Mouse (Mus musculus): ENCODE results near the gene Wdfy4. TPM values are rescaled to one million over a fixed set of nuclear protein-coding genes. Genes with fewer than 3 reads are reported as not detected.
A peak's percentile ranks its signal among the peaks of the same experiment; 100 is the strongest.

Gene Wdfy4
- polyA plus RNA-seq, 1 experiment from 2014 or later: 0.63 TPM

DNA sequence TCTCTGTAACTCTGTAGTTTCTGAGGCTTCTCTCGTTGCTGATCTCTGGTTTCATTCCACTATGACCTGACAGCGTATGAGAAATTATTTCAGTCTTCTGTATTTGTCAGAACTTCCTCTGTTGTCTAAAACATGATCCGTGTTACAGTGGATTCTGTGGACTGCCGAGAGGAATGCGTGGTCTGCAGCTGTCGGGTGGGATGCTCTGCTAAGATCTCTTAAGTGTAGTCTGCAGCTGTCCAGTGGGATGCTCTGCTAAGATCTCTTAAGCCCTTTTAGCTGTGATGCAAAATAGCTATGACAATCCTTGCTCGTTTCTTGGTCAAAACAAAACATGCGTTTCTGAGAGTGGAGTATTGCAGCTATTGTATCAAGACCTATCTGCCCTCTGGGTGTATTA, 25.5 kb upstream of the Wdfy4 start:
- Histone ChIP-seq H3K4me1 (peaks cover 4% of the 10 kb centered on the region), H3K9ac (replicated peaks) (no peak overlapping the region), H3K36me3 (no peaks in the 10 kb centered on the region), H3K27ac (replicated peaks) (no peak overlapping the region), H3K4me2 (replicated peaks) (no peak overlapping the region), H3K27me3 (peaks cover 20% of the 10 kb centered on the region), H3K9me3 (no peaks in the 10 kb centered on the region), H3K4me3 (no peak overlapping the region)
- 78% methylated on average over 8 of the region's 8 CpGs for WGBS
- ATAC-seq (ENCODE audit: low FRiP score, low read depth): no peak

- WGBS: 50% methylated on average over 5 of the region's 5 CpGs
- no peaks in the 10 kb centered on the region; the same call in 1 of the 2 replicates for H3K4me1 ChIP-seq
- H3K4me2 ChIP-seq (replicated peaks): no peak overlapping the region
- no peak overlapping the region for H3K4me3 ChIP-seq
- no peaks in the 10 kb centered on the region for H3K36me3 ChIP-seq
- H3K27ac ChIP-seq (replicated peaks): no peak overlapping the region
- ATAC-seq (ENCODE audit: low FRiP score, low read depth): no peak
- H3K27me3 ChIP-seq: no peaks in the 10 kb centered on the region
- no peaks in the 10 kb centered on the region for H3K9me3 ChIP-seq
- H3K9ac ChIP-seq (replicated peaks): no peak overlapping the region
Measured at GRCm38 (mm10) chr14:33208331-33208730, 23.0 kb upstream of the Wdfy4 start.

GRCm38 (mm10) chr14:33207011-33207410, 21.7 kb upstream of the Wdfy4 start:
- no peaks in the 10 kb centered on the region; the same call in 1 of the 2 replicates for H3K4me1 ChIP-seq
- H3K36me3 ChIP-seq: no peaks in the 10 kb centered on the region
- H3K27ac ChIP-seq (replicated peaks): no peak overlapping the region
- H3K4me2 ChIP-seq (replicated peaks): no peak overlapping the region
- H3K27me3 ChIP-seq: no peaks in the 10 kb centered on the region
- ATAC-seq (ENCODE audit: low FRiP score, low read depth): no peak
- no peaks in the 10 kb centered on the region for H3K9me3 ChIP-seq
- no peak overlapping the region for H3K9ac ChIP-seq (replicated peaks)
- WGBS: 17% methylated on average over 2 of the region's 2 CpGs
- no peak overlapping the region for H3K4me3 ChIP-seq

DNA sequence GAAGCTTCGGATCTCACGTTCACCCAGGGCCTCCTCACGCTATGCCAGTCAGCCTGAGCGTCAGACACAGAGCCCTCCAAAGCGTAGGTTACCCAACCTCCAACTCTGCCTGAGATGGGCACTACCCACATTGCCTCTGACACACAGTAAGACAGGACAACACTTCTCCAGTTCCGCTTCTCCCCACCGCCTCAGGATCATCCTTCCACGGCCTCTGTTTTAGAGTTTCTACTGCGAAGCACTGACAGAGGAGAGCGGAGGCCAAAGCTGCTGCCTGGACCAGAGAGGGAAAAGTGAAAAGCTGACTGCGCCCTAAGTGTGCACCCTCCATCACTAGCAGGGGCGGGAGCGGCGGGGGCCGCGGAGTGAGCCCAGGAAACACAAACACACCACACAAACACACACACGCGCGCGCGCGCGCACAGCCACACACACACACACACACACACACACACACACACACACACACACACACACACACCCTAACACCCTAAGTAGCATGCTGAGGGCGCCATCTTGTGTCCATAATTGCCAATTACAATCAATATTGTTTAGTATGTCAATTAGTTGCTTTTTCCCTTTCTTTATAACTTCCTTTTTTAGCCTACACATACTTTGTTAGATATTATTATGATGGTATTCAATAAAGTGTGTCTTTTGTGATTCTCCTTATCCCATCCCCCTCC, 20.1 kb upstream of the Wdfy4 start:
- H3K4me3 ChIP-seq: peak overlapping the region; percentile 31
- no peak for ATAC-seq (ENCODE audit: low FRiP score, low read depth)
- H3K27me3 ChIP-seq: no peaks in the 10 kb centered on the region
- no peaks in the 10 kb centered on the region for H3K9me3 ChIP-seq
- peak overlapping the region; percentile 56 for H3K4me2 ChIP-seq (replicated peaks)
- H3K27ac ChIP-seq (replicated peaks): no peak overlapping the region
- H3K36me3 ChIP-seq: no peaks in the 10 kb centered on the region
- WGBS: 63% methylated on average over 12 of the region's 24 CpGs
- H3K4me1 ChIP-seq: no peaks in the 10 kb centered on the region; the same call in 1 of the 2 replicates
- no peak overlapping the region for H3K9ac ChIP-seq (replicated peaks)

- WGBS: 87% methylated on average over 14 of the region's 14 CpGs
- no peak for ATAC-seq (ENCODE audit: low FRiP score, low read depth)
Measured at GRCm38 (mm10) chr14:33203777-33204176, 18.5 kb upstream of the Wdfy4 start.

DNA sequence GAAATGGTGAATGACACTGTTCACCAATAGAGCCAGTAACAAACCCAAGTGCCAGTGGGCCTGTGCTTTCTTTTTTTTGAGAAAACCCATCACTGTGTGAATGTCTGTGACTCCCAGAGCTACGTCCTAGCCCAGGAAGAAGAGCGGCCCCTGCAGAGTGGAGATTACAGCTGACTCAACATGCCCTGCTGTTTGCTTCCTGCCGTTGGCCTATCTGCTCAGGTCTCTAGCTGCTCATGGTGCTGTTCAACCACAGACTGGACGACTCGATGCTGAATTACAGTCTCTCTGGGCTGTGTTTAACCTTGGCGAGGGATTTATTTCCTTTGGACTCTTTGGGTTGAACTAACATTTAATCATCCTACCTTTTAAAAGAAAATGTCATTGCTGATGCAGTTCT, 17.6 kb upstream of the Wdfy4 start:
- WGBS: 82% methylated on average over 6 of the region's 6 CpGs
- no peaks in the 10 kb centered on the region; the same call in 1 of the 2 replicates for H3K4me1 ChIP-seq

More at GRCm38 (mm10) chr14:33203777-33204176, 18.5 kb upstream of the Wdfy4 start:
- H3K9me3 ChIP-seq: no peaks in the 10 kb centered on the region
- H3K4me3 ChIP-seq: no peak overlapping the region
- H3K9ac ChIP-seq (replicated peaks): no peak overlapping the region
- H3K4me1 ChIP-seq: no peaks in the 10 kb centered on the region; the same call in 1 of the 2 replicates
- H3K27ac ChIP-seq (replicated peaks): no peak overlapping the region
- no peak overlapping the region for H3K4me2 ChIP-seq (replicated peaks)
- no peaks in the 10 kb centered on the region for H3K36me3 ChIP-seq
- no peaks in the 10 kb centered on the region for H3K27me3 ChIP-seq

DNA sequence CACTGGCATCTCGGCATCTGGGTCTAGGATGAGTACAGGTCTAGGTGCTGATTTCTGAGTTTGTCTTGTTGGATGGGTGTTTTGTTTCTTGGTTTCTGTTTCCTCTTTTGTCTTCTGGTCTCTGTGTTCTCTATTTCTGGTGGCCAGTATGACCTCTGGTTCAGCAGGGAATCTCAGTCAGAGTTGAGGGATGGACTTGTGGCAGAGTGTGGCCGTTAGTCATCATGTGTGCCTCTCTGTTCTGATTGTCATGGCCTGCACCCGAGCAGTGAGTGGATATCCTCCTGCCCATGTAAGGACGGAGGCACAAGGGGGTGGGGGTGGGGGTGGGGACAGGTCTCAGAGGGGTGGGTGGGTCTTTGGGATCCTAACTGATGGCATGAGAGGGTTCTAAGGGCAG, 16.9 kb upstream of the Wdfy4 start:
- WGBS: 82% methylated on average over 4 of the region's 4 CpGs
- H3K36me3 ChIP-seq: no peaks in the 10 kb centered on the region

More for the DNA sequence above, 17.6 kb upstream of the Wdfy4 start:
- no peak overlapping the region for H3K9ac ChIP-seq (replicated peaks)
- no peaks in the 10 kb centered on the region for H3K36me3 ChIP-seq
- ATAC-seq (ENCODE audit: low FRiP score, low read depth): no peak
- H3K27me3 ChIP-seq: no peaks in the 10 kb centered on the region
- no peaks in the 10 kb centered on the region for H3K9me3 ChIP-seq
- no peak overlapping the region for H3K27ac ChIP-seq (replicated peaks)
- no peak overlapping the region for H3K4me2 ChIP-seq (replicated peaks)
- no peak overlapping the region for H3K4me3 ChIP-seq

DNA sequence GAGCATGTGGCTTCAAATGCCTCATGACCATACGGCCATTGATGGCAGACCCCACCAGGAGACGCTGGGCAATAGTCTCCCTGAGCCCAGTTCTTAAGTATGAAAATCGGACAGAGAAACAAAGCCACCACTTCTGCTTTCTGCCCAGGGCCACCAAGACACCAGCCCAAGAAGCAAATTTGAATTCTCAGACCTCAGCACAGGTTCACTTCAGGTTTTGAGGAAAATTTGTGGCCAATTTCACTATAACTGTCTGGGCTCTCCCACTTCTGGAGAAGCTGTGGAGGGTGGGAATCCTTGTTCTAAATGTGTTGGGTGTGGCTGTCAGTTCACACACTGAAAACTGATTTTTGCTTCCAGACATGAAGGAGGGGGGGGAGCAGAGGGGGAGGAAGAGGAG, 8.9 kb upstream of the Wdfy4 start:
- Histone ChIP-seq H3K27ac (replicated peaks) (no peak overlapping the region), H3K9me3 (no peaks in the 10 kb centered on the region), H3K36me3 (no peaks in the 10 kb centered on the region), H3K9ac (replicated peaks) (no peak overlapping the region), H3K4me2 (replicated peaks) (no peak overlapping the region), H3K27me3 (no peaks in the 10 kb centered on the region), H3K4me1 (no peaks in the 10 kb centered on the region), H3K4me3 (no peak overlapping the region)
- ATAC-seq (ENCODE audit: low FRiP score, low read depth): no peak
- 88% methylated on average over 3 of the region's 3 CpGs for WGBS

More for the DNA sequence above, 16.9 kb upstream of the Wdfy4 start:
- no peak overlapping the region for H3K9ac ChIP-seq (replicated peaks)
- H3K4me1 ChIP-seq: no peaks in the 10 kb centered on the region; the same call in 1 of the 2 replicates
- ATAC-seq (ENCODE audit: low FRiP score, low read depth): no peak
- no peaks in the 10 kb centered on the region for H3K27me3 ChIP-seq
- no peak overlapping the region for H3K4me2 ChIP-seq (replicated peaks)
- no peak overlapping the region for H3K27ac ChIP-seq (replicated peaks)
- no peaks in the 10 kb centered on the region for H3K9me3 ChIP-seq
- H3K4me3 ChIP-seq: no peak overlapping the region

DNA sequence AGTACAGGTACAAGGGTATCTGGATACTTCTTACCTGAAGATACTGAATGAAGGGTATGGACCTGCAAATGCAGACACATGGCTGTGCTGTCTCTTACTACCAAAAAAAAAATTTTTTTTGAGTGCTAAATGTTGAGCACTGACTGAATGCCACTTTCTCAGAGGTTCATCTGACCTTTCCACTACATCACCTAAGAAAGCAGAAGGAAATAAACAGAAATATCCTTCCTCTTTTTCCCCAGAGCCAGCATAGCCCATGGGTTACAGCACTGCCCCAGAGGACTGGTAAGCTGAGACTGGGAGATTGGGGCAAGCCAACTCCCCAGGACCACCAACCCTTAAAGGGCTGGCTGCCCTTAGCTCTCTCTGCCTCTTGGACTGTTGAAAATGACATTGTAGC, 8.5 kb upstream of the Wdfy4 start:
- Histone ChIP-seq H3K36me3 (no peaks in the 10 kb centered on the region), H3K4me2 (replicated peaks) (no peak overlapping the region), H3K27me3 (no peaks in the 10 kb centered on the region), H3K4me1 (no peaks in the 10 kb centered on the region), H3K4me3 (no peak overlapping the region), H3K27ac (replicated peaks) (no peak overlapping the region), H3K9ac (replicated peaks) (no peak overlapping the region), H3K9me3 (no peaks in the 10 kb centered on the region)
- no peak for ATAC-seq (ENCODE audit: low FRiP score, low read depth)

DNA sequence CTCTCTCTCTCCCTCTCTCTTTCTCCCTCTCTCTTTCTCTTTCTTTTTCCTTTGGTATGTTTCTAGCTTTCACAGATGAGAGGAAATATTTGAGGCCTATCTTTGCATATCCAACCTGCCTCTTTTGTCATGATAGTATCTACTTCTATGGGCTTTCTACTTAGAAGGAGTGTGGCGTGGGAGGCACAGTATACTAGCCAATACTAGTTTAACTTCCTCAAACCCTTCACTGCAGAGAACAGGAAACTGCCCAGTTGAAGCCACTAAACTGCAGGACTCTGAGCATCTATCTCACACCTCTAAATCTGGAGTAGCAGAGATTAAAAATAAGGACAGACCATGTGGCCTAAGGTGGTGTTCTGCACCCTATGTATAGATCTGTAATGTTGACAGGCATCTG, 5.3 kb upstream of the Wdfy4 start:
- H3K36me3 ChIP-seq: no peaks in the 10 kb centered on the region
- no peak for ATAC-seq (ENCODE audit: low FRiP score, low read depth)
- no peaks in the 10 kb centered on the region for H3K27me3 ChIP-seq
- H3K9me3 ChIP-seq: no peaks in the 10 kb centered on the region
- no peak overlapping the region for H3K4me2 ChIP-seq (replicated peaks)
- 0 out of 2 replicates have a peak, but pooled peaks cover 4% of the 10 kb centered on the region for H3K4me1 ChIP-seq
- WGBS: 73% methylated on average over 1 of the region's 1 CpGs
- no peak overlapping the region for H3K4me3 ChIP-seq
- H3K9ac ChIP-seq (replicated peaks): no peak overlapping the region
- no peak overlapping the region for H3K27ac ChIP-seq (replicated peaks)

DNA sequence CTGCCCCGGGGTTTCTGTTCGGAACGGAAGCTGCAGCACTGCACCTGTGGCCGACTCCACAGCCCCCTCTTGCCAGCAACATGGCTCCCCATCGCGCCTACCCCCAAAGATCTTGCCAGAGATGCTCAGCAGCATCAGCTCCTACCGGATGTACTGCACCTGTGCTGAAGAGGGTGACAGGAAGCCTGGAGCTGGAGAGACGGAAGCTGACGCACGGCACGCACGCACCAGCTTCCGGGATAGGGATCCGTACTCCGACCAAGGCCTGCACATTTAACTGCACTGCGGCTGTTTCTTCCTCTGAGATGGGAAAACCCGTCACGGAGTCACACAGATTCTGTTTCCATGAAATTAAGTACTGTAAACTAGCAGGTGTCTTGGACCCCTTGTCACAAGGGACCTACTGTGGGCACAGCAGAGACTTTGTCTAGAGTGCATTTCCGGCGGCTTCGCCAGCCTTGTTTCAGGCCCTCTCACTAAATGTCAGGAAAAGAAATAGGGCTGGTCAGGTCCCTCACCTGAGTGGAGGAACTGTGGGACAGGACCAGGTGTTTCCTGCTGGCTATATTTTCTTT, 4.6 kb upstream of the Wdfy4 start:
- no peaks in the 10 kb centered on the region for H3K36me3 ChIP-seq
- no peak overlapping the region for H3K4me3 ChIP-seq
- H3K9me3 ChIP-seq: no peaks in the 10 kb centered on the region
- H3K9ac ChIP-seq (replicated peaks): no peak overlapping the region
- H3K4me2 ChIP-seq (replicated peaks): no peak overlapping the region
- H3K27me3 ChIP-seq: no peaks in the 10 kb centered on the region
- WGBS: 94% methylated on average over 21 of the region's 21 CpGs
- ATAC-seq (ENCODE audit: low FRiP score, low read depth): no peak
- H3K27ac ChIP-seq (replicated peaks): no peak overlapping the region
- 0 out of 2 replicates have a peak, but pooled peaks cover 4% of the 10 kb centered on the region for H3K4me1 ChIP-seq

- Histone ChIP-seq H3K9ac (replicated peaks) (no peak overlapping the region), H3K9me3 (no peaks in the 10 kb centered on the region), H3K4me1 (0 out of 2 replicates have a peak, but pooled peaks cover 4% of the 10 kb centered on the region), H3K27me3 (no peaks in the 10 kb centered on the region), H3K36me3 (no peaks in the 10 kb centered on the region), H3K4me3 (no peak overlapping the region), H3K27ac (replicated peaks) (no peak overlapping the region), H3K4me2 (replicated peaks) (no peak overlapping the region)
- ATAC-seq (ENCODE audit: low FRiP score, low read depth): no peak
- WGBS: 78% methylated on average over 10 of the region's 10 CpGs
Measured at GRCm38 (mm10) chr14:33189230-33189629, 3.9 kb upstream of the Wdfy4 start.
